Mouse (Mus musculus): ENCODE measurements at regions not wholly inside any gene's neighbourhood (a gene's known extent, or its start where the extent isn't known, plus 50 kb on each side); places are given as distances from the start of the nearest gene placed in this dataset.

- no peak for TF ChIP-seq CTCF (IDR thresholded peaks at IDR 0.05; ENCODE audit: extremely low read depth, insufficient read depth, low read length)
- no peak for TF ChIP-seq POLR2A (IDR thresholded peaks at IDR 0.05; ENCODE audit: extremely low read depth, insufficient read depth, low read length)
Observed at GRCm38 (mm10) chr4:71230497-71230872, 527.3 kb downstream of the Gm11232 start.
